21 mouse cellular contexts compared by ENCODE assay signal in the genomic region with DNA sequence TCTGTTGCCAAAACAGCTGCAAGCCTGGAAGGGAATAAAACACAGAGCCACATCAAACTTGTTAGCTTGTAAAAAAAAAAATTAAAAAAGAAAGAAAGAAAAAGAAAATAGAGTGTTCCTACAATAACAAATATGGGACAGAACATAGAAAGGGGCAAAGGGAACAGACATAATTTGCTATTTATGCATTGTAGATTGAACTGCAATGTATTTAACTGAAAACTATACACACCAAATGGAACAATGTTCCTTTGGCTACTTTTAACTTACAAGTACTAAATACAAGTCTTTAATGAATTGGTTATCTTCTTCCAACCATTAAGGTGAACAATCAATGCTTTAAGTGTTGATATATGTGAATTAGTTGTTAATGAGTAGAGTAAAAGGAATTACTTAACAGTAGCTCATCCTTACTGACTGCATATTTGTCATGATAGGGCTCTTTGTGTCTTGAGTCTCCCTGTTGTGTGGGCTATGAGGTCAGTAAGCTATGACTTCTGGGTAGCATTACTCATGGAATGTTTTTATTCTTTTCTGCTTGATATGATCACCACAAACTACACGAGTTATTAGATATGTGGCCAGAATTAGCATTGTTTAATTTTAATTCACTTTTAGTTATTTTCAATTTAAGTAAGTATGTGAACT.
A peak's percentile ranks its signal among the peaks of the same experiment; 100 is the strongest.
DNase-seq lines count a peak whose midpoint lies in the region; ATAC-seq and TF ChIP-seq lines count a peak whose summit lies in the region.
"Had no signal": no experiment of that assay in that cellular context is flagged by ENCODE, and none has a peak within 500 bp of the region (broad histone marks: within the 10 kb centered on the region; RNA-seq: fewer than 3 reads in every experiment).

No protein-coding gene starts in this region.

- 78% methylated on average over 1 of the region's 1 CpGs for WGBS in forebrain, embryonic 15.5 days
- 65% methylated on average over 1 of the region's 1 CpGs for WGBS in forebrain, postnatal 0 days
- 29% methylated on average over 1 of the region's 1 CpGs for WGBS in lung, embryonic 15.5 days

- ATAC-seq in forebrain, embryonic 15.5 days (replicated peaks) = no peak
- ATAC-seq in forebrain, postnatal 0 days = no peak
- ATAC-seq in lung, embryonic 15.5 days (ENCODE audit: borderline replicate concordance, extremely low read depth, low FRiP score, low TSS enrichment) = peak; percentile 65; the same call in 1 of the 2 replicates
- ATAC-seq: intestine, postnatal 0 days; liver, embryonic 12.5 days had no signal

- DNase-seq in forebrain, postnatal 0 days = no peak
- no peak for DNase-seq in lung, postnatal 36 days
- peak; percentile 79 for DNase-seq in Muller cell, postnatal 12 days (ENCODE audit: inconsistent ontology term)
- DNase-seq in embryo, embryonic 11.5 days (ENCODE audit: low read depth, low spot score) = peak; percentile 7
- DNase-seq in urinary bladder, postnatal 25 days (ENCODE audit: low spot score) = no peak
- DNase-seq: adrenal gland, postnatal 36 days; cerebellum, adult 18-20 months; cerebellum, postnatal 25 days; gastrocnemius, postnatal 10 days; heart, adult 18-20 months; lung, adult 2 months; right cerebral cortex, postnatal 14 days; spleen, adult 18-20 months; thymus, postnatal 25 days had no signal

- H3K27me3 ChIP-seq in forebrain, embryonic 15.5 days = no peaks in the 10 kb centered on the region
- H3K27me3 ChIP-seq in forebrain, postnatal 0 days (ENCODE audit: insufficient read depth, low read length) = no peaks in the 10 kb centered on the region
- H3K27me3 ChIP-seq in lung, embryonic 15.5 days = no peaks in the 10 kb centered on the region
- H3K27me3 ChIP-seq: CH12.LX; embryonic facial prominence, embryonic 15.5 days; heart, embryonic 13.5 days; liver, embryonic 12.5 days had no signal

- no peaks in the 10 kb centered on the region for H3K9me3 ChIP-seq in forebrain, embryonic 15.5 days
- no peaks in the 10 kb centered on the region for H3K9me3 ChIP-seq in forebrain, postnatal 0 days (ENCODE audit: low read length)
- no peaks in the 10 kb centered on the region for H3K9me3 ChIP-seq in lung, embryonic 15.5 days
- H3K9me3 ChIP-seq: heart, embryonic 13.5 days; liver, embryonic 12.5 days had no signal

- H3K4me2 ChIP-seq in forebrain, embryonic 15.5 days (replicated peaks) = no peak overlapping the region
- no peak overlapping the region for H3K4me2 ChIP-seq in forebrain, postnatal 0 days (ENCODE audit: low read depth)
- H3K4me2 ChIP-seq in lung, embryonic 15.5 days = no peak overlapping the region
- H3K4me2 ChIP-seq: embryonic facial prominence, embryonic 15.5 days; heart, embryonic 13.5 days; liver, embryonic 12.5 days had no signal

- H3K9ac ChIP-seq in forebrain, embryonic 15.5 days (replicated peaks) = no peak overlapping the region
- H3K9ac ChIP-seq in forebrain, postnatal 0 days = no peak overlapping the region
- no peak overlapping the region for H3K9ac ChIP-seq in lung, embryonic 15.5 days
- H3K9ac ChIP-seq: embryonic facial prominence, embryonic 15.5 days; heart, embryonic 13.5 days; liver, embryonic 12.5 days had no signal

- H3K36me3 ChIP-seq in forebrain, embryonic 15.5 days = no peaks in the 10 kb centered on the region
- H3K36me3 ChIP-seq in forebrain, postnatal 0 days (ENCODE audit: insufficient read depth) = no peaks in the 10 kb centered on the region
- no peaks in the 10 kb centered on the region for H3K36me3 ChIP-seq in lung, embryonic 15.5 days
- H3K36me3 ChIP-seq: embryonic facial prominence, embryonic 15.5 days; heart, embryonic 13.5 days; liver, embryonic 12.5 days had no signal

- TF ChIP-seq CTCF in forebrain, postnatal 0 days (IDR thresholded peaks at IDR 0.05; ENCODE audit: low read depth) = no peak

- no peak overlapping the region for H3K4me3 ChIP-seq in forebrain, embryonic 15.5 days
- H3K4me3 ChIP-seq in forebrain, postnatal 0 days (ENCODE audit: low read depth, low read length) = no peak overlapping the region
- no peak overlapping the region for H3K4me3 ChIP-seq in lung, embryonic 15.5 days
- H3K4me3 ChIP-seq: embryonic facial prominence, embryonic 15.5 days; heart, embryonic 13.5 days; liver, embryonic 12.5 days had no signal

- H3K4me1 ChIP-seq in forebrain, embryonic 15.5 days = peaks cover 8% of the 10 kb centered on the region
- peaks cover 3% of the 10 kb centered on the region; the same call in 1 of the 2 replicates for H3K4me1 ChIP-seq in forebrain, postnatal 0 days (ENCODE audit: insufficient read depth)
- no peaks in the 10 kb centered on the region for H3K4me1 ChIP-seq in lung, embryonic 15.5 days
- H3K4me1 ChIP-seq: heart, embryonic 13.5 days; liver, embryonic 12.5 days had no signal

- peak overlapping the region; percentile 34; the same call in 1 of the 2 replicates for H3K27ac ChIP-seq in forebrain, embryonic 15.5 days (replicated peaks)
- H3K27ac ChIP-seq in forebrain, postnatal 0 days (ENCODE audit: low read depth, low read length) = no peak overlapping the region
- H3K27ac ChIP-seq in lung, embryonic 15.5 days = no peak overlapping the region
- H3K27ac ChIP-seq: embryonic facial prominence, embryonic 15.5 days; heart, embryonic 13.5 days; liver, embryonic 12.5 days had no signal

Comparison
In these comparisons a context has a peak if more than half of its experiments do, and no peak if none do; other contexts are left out.
1. DNase-seq: peak in Muller cell, postnatal 12 days (single experiment) and embryo, embryonic 11.5 days (single experiment); none in forebrain, postnatal 0 days (single experiment), lung, postnatal 36 days (single experiment) and urinary bladder, postnatal 25 days (single experiment).